Mouse (Mus musculus): ENCODE data around the gene Arhgef11.
"Not testable (repeated sequence)": the region's sequence is repeated elsewhere in the genome, so short reads cannot be mapped to it uniquely, and the experiment has no call there.

Gene Arhgef11

GRCm38 (mm10) chr3:87616957-87617810, at the start of gene Arhgef11:
Gene Arhgef11, plus strand, starts transcription at chr3:87617559.
- peak; percentile 83 for DNase-seq

GRCm38 (mm10) chr3:87568681-87569080, 48.7 kb upstream of the Arhgef11 start:
- DNase-seq: no peak

GRCm38 (mm10) chr3:87575766-87576165, 41.6 kb upstream of the Arhgef11 start:
- DNase-seq: no peak

GRCm38 (mm10) chr3:87582259-87582658, 35.1 kb upstream of the Arhgef11 start:
- DNase-seq: no peak

- no peak for DNase-seq
These were observed 23.6 kb upstream of the Arhgef11 start for GRCm38 (mm10) chr3:87593793-87594192.

- DNase-seq: not testable (repeated sequence)
These were observed 22.0 kb upstream of the Arhgef11 start for GRCm38 (mm10) chr3:87595328-87595727.

- not testable (repeated sequence) for DNase-seq
These were observed 16.3 kb upstream of the Arhgef11 start for GRCm38 (mm10) chr3:87601077-87601476.

GRCm38 (mm10) chr3:87616354-87616753, 1.0 kb upstream of the Arhgef11 start:
- peak; percentile 36 for DNase-seq

- no peak for DNase-seq
These were observed 412 bp downstream of the Arhgef11 start for GRCm38 (mm10) chr3:87617811-87618130.

- DNase-seq: no peak
These were observed 881 bp downstream of the Arhgef11 start for GRCm38 (mm10) chr3:87618240-87618639.

GRCm38 (mm10) chr3:87618981-87619710, 1.8 kb downstream of the Arhgef11 start:
- no peak for DNase-seq

- DNase-seq: no peak
These were observed 3.0 kb downstream of the Arhgef11 start for GRCm38 (mm10) chr3:87620218-87620891.

- DNase-seq: no peak
These were observed 7.5 kb downstream of the Arhgef11 start for GRCm38 (mm10) chr3:87624899-87625298.

- peak; percentile 45 for DNase-seq
These were observed 13.5 kb downstream of the Arhgef11 start for GRCm38 (mm10) chr3:87630899-87631298.

GRCm38 (mm10) chr3:87631408-87631807, 14.0 kb downstream of the Arhgef11 start:
- DNase-seq: no peak

- DNase-seq: no peak
These were observed 18.2 kb downstream of the Arhgef11 start for GRCm38 (mm10) chr3:87635514-87635913.

- DNase-seq: no peak
These were observed 26.1 kb downstream of the Arhgef11 start for GRCm38 (mm10) chr3:87643453-87643852.

- no peak for DNase-seq
These were observed 28.8 kb downstream of the Arhgef11 start for GRCm38 (mm10) chr3:87646174-87646573.

GRCm38 (mm10) chr3:87649063-87649462, 31.7 kb downstream of the Arhgef11 start:
- DNase-seq: no peak

GRCm38 (mm10) chr3:87658348-87658747, 41.0 kb downstream of the Arhgef11 start:
- no peak for DNase-seq

GRCm38 (mm10) chr3:87659692-87660429, 42.5 kb downstream of the Arhgef11 start:
- no peak for DNase-seq

- DNase-seq: no peak
These were observed 43.1 kb downstream of the Arhgef11 start for GRCm38 (mm10) chr3:87660479-87660878.

- DNase-seq: no peak
These were observed 43.9 kb downstream of the Arhgef11 start for GRCm38 (mm10) chr3:87661291-87661690.
